Mouse (Mus musculus): ENCODE data around the gene Rit1.
"Not testable (repeated sequence)": the region's sequence is repeated elsewhere in the genome, so short reads cannot be mapped to it uniquely, and the experiment has no call there.

Gene Rit1

DNA sequence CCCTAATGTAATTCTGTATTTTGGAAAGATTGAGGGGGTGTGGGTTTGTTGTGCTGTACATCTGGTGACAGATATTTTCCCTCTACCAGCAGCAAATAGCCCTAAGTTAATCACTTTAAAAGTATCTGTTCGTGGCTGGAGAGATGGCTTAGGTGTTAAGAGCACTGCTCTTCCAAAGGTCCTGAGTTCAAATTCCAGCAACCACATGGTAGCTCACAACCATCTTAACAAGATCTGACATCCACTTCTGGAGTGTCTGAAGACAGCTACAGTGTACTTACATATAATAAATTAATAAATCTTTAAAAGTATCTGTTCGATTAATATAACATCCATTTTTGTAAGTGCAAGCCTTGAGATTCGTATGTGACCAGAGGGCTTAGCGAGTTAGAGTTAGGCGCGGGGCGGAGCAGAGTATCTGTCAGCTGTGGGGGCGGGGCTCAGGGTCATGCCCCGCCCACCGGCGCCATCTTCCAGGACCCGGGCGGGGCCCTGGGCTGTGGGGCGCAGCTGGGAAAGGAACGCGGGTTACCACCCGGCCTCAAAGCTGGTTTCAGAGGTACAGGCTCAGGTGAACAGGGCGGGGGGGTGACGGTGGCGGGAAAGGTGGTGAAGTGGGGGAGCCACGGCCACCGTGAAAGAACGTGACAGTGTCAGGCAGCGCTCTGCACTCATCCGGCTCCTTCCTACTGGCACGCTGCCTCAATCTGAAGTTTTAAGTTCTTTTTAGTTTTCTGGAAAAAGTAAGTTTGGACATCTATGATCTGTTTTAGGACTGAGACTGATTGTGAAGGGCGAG lies at the start of gene Rit1:
Gene Rit1, plus strand, starts transcription at position 440 of the 799 bp plus-strand sequence.
- peak; percentile 89; the same call in 1 of the 2 replicates for ATAC-seq (ENCODE audit: insufficient number of reproducible peaks, low FRiP score, low TSS enrichment)

DNA sequence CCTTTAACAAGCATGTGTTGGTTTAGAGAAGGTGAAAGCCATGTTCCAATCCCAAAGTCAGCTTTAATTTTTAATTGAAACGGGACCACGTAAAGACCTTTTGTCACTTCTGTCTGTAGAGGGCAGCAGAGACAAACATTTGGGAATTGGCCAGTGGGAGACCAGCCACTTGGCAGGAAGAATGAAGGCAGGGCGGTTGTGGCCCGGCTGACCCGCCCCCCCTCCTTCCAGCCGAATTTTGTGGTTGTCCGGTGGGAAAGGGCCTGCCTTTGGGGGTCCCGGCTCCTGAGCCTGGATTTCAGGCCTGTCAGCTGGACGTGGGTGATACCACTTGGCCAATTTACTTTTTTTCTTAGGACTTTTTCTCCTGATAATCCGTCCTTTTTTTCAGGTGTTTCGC lies 39.2 kb upstream of the Rit1 start:
- peak; percentile 56; the same call in 1 of the 2 replicates for ATAC-seq (ENCODE audit: insufficient number of reproducible peaks, low FRiP score, low TSS enrichment)

DNA sequence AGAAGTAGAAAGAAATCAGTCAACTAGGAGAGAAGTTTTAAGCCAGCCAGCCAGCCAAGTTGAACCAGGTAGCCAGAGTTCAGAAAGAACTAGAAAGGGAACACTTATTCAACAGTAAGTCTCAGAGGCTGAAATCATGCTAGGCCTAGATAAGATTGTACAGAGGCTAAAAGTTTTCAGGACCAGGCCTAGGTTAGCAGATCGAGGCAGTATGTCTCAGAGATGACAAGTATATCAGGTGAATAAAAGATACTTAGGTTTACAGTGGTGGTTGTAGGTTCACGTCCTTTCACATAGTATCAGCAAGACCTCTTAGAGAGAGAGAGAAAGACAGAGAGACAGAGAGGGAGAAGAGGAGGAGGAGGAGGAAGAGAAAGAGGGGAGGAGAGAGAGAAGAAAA lies 32.8 kb upstream of the Rit1 start:
- ATAC-seq (ENCODE audit: insufficient number of reproducible peaks, low FRiP score, low TSS enrichment), result no peak

DNA sequence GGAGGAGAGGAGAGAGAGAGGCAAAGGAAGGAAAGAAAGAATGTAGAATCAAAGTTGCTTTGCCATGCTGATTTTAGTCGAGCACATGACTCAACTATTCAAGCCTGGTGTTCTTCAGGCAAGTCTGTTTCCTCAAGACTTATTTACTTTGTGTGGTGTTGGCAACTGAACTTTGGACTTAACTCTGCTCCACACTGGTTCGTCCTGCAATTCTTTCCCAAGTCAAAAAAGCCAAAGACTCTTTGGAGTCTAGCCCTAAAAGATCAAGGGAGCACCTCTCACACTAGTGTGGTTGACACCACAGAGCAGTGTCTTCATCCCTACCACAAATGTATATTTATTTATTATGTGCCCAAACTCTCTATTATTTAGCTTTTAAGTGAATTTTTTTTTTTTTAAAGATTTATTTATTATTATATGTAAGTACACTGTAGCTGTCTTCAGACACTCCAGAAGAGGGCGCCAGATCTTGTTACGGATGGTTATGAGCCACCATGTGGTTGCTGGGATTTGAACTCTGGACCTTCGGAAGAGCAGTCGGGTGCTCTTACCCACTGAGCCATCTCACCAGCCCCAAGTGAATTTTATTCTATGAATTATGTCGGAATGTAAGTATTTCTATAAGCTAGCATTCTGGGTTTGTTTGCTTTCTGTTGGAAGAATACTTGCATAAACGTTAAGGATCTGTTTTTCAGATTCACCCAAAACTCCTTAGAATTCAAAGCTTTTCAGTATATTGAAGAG lies 32.2 kb upstream of the Rit1 start:
- no peak for ATAC-seq (ENCODE audit: insufficient number of reproducible peaks, low FRiP score, low TSS enrichment)

DNA sequence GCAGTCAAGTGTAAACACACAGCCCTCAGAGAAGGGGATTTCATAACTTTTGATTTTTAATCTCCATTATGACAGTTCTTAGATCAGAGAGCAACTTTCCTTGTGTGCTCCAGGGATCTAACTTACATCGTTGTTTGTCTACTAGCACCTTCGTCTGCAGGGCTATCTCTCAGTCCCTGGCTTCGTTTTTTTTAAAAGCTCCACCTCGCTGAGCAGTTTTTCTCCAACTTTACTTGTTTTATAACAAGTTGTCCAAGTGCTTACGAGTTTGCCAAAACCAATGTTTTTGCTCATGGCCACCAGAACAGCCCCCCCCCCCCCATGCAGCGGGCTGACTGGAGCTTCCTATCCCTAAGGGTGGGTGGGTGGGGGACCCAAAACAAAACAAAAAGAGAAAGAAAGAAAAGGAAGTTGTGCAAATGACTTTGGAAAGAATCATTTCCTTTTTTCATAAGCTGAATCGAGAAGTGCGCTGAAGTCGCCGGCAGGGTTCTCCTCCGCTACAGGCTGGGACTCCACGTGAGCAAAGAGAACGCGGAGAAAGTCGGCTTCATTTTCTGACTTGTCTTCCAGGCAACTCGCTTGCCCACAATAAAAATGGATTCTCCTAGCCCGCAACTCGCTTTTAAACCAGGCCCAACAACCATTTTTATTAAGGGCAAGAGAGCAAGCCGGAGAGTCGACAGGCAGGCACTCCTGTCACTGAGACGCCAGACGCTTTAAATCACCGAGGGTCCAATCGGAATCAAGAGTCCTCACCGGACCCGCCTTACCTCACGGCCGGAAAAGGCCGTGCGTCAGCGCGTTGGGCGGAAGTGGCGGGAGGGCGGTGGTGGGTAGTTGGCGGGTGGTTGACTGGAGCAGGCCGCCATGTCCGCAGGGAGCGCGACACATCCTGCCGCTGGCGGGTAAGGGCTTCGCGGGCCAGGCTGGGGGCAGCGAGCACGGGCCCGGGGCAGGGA lies 31.4 kb upstream of the Rit1 start, which contains the start of gene Khdc4:
Gene Khdc4, plus strand, starts transcription at position 824 of the 962 bp plus-strand sequence.
- peak; percentile 99 for ATAC-seq (ENCODE audit: insufficient number of reproducible peaks, low FRiP score, low TSS enrichment)

DNA sequence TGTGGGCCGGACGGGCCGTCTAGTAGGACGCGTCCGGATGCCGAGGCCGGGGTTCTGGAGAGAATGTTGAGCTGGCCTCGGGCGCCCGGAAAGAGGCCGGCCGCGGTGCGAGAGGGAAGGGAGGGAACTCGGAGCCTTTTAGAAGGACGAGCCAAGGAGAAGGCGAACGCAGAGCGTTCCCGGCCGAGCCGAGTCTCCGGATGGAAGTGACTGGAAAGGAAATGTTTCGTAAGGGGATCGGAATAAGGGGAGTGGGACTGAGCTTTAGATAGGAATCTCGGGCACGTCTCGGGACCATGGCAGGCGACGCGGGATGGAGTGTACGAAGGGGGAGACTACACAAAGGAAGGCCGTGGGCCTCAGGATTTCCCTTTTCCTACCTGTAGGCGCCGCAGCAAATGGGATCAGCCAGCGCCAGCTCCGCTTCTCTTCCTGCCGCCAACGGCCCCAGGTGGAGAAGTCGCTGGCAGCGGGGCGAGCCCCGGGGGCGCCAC lies 30.6 kb upstream of the Rit1 start:
- peak; percentile 65 for ATAC-seq (ENCODE audit: insufficient number of reproducible peaks, low FRiP score, low TSS enrichment)

DNA sequence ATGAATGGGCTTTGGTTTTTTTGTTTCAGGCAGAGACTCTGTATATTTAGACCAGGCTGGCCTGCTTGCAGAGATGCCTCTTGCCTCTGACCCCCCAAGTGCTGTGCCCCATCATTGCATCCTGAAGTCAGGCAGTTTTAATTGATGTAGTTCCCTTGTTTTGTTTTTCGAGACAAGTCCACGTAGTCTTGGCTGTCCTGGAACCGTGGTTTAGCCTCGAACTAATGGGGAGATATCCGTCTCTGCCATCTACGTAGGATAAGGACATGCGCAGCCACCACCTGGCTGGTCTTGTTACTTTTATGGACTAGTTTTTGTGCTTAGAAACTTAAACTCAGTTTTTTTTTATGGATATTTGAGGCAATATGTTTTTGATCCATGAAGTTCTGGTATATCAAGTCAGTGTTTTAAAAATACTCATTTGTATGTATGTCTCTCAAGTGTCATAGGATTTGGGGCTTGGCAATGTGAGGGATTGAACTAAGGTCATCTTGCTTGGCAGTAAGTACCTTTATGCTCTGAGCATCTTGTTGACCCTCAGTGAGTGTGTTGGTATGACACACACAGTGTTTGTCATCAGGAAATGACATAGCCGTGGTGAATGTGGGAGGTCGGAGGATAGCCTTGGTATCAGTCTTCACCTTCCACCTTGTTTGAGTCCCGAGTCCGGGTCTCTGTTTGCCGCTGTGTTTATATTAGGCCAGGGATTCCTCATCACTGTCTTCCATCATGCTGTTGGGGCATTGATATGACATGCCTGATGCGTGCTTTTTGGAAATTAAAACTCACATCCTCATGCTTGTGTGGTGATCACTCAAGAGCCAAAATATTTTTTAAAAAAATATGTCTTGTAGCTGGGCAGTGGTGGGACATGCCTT lies 29.7 kb upstream of the Rit1 start:
- ATAC-seq (ENCODE audit: insufficient number of reproducible peaks, low FRiP score, low TSS enrichment), result no peak

DNA sequence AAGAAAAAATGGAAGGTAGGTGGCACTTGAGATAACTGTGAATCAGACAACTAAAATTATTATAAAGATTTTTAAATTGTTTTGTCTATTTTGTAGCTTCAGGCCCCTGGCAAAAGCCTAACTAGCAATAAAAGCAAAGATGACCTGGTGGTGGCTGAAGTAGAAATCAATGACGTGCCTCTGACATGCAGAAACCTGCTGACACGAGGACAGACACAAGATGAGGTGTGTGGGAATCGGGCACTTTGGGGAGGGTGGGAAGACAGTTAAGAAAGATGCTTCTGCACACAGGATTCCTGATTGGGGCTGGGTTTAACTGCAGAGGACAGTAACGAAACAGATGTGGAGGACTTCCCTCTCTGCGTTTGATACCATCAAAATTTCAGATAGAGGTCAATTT lies 27.6 kb upstream of the Rit1 start:
- no peak for ATAC-seq (ENCODE audit: insufficient number of reproducible peaks, low FRiP score, low TSS enrichment)

DNA sequence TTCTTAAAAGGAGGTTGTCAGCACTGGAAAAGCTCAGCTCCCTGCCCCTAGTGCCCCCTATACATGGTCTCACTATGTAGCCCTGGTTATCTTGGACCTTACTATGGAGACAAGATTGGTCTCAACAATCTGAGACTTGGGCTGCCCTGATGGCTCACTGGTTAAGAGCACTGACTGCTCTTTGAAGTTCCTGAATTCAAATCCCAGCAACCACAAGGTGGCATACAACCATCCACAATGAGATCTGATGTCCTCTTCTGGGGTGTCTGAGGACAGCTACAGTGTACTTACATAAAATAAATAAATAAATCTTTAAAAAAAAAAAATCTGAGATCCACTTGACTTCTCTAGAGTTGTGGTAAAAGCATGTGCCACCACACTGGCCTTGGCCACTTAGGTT lies 21.1 kb upstream of the Rit1 start:
- no peak for ATAC-seq (ENCODE audit: insufficient number of reproducible peaks, low FRiP score, low TSS enrichment)

DNA sequence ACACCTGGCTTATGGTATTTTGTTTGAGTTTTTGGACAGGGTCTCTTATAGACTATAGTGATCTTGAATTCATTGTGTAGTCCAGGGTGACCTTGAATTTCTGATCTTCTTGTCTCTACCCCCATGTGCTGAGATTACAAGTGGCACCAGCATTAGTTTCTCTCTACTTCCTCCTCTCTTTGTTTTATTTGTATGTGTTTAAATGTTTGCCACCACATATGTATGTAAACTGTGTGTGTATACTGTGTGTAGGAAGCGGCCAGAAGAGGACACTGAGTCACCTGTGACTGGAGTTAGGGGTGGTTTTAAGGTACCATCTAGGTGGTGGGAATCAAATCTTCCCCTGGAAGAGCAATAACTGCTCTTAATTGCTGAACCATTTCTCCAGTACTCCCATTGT lies 18.6 kb upstream of the Rit1 start:
- ATAC-seq (ENCODE audit: insufficient number of reproducible peaks, low FRiP score, low TSS enrichment), result no peak

DNA sequence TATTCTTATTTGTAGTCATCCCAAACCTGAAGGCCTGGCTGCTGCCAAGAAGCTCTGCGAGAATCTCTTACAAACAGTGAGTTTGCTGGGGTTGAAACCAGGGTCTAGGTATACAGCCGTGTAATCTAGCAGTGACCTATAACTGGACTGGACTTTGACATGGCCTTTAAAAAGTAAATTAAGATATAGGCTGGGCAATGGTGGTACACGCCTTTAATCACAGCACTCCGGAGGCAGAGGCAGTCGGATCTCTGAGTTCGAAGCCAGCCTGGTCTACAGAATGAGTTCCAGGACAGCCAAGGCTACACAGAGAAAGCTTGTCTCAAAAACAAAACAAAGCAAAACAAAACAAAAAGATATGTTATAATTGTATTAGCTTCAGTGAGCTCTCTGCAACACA lies 17.8 kb upstream of the Rit1 start:
- ATAC-seq (ENCODE audit: insufficient number of reproducible peaks, low FRiP score, low TSS enrichment), result no peak

DNA sequence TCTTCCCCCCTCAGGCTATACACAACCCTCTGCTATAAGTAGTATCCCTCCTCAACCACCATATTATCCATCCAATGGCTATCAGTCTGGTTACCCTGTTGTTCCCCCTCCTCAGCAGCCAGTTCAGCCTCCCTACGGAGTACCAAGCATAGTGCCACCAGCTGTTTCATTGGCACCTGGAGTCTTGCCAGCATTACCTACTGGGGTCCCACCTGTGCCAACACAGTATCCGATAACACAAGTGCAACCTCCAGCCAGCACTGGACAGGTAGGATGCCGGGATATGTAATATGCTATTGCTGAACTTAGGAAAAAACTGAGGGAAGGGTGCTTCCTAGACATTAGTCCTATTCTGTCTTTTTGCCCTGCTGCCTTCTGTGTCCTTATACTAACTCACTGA lies 16.4 kb upstream of the Rit1 start:
- no peak for ATAC-seq (ENCODE audit: insufficient number of reproducible peaks, low FRiP score, low TSS enrichment)

DNA sequence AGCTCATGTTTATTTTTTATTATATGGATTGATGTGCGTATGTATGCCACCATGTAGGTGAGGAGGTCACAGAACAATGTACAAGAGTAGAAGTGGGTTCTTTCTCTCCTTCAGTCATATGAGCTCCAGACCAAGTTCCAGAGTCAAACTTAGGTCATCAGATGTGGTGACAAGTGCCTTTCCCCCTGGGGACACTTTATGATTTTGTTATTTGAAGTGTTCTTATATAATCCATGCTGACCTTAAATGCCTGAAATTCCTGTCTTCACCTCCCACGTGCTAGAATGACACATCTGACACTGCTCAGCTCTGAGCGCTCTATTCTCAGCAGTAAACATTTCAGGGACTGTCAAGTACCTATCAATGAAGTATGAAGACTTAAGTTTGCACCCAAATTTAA lies 15.4 kb upstream of the Rit1 start:
- ATAC-seq (ENCODE audit: insufficient number of reproducible peaks, low FRiP score, low TSS enrichment), result no peak

DNA sequence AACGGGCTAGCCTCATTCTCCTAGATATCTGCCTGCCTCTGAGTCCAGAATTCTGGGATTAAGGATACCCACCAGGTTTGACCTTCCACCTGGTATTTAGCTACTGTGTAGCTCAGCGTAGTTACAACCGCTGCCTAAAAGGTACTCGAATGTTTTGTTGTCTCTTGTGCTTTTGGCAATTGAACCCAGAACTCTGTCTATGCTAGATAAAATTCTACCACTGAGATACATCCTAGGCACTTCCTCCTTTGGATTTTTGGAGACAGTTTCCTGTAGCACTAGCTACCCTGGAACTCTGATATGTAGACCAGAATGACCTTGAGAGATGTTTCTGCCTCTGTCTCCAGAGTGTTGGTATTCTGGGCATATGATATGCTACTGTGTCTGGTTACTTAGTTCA lies 2.9 kb upstream of the Rit1 start:
- ATAC-seq (ENCODE audit: insufficient number of reproducible peaks, low FRiP score, low TSS enrichment), result no peak

DNA sequence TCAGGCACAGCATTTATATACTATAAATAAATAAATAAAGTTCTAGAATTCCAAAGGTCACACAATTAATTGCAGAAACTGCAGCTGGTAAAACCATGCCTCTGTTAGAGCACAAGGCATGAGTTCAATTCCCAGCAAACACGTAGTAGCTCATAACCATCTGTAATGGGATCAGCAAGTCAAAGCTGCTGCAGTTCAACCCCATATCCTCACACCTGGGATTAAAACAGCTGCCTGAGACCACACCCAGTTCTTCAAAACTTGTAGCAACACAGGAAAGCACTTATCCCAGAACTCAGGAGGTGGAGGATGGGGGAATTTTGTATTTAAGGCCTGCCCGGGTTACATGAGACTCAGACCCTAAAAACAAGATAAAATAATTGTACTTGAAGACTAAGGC lies 1.9 kb upstream of the Rit1 start:
- ATAC-seq (ENCODE audit: insufficient number of reproducible peaks, low FRiP score, low TSS enrichment), result no peak

DNA sequence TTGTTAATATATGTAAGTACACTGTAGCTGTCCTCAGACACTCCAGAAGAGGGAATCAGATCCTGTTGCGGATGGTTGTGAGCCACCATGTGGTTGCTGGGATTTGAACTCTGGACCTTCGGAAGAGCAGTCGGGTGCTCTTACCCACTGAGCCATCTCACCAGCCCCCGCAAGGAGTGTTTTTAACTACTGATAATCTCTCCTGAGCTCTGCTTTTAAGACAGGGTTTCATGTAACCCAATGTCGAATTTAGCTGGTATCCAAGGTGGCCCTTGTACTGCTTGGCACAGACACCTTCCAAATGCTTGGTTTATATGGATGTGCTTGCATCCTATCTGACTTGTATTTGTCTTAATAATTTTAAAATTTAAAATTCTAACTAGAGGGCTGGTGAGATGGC lies 922 bp upstream of the Rit1 start:
- ATAC-seq (ENCODE audit: insufficient number of reproducible peaks, low FRiP score, low TSS enrichment), result not testable (repeated sequence)

DNA sequence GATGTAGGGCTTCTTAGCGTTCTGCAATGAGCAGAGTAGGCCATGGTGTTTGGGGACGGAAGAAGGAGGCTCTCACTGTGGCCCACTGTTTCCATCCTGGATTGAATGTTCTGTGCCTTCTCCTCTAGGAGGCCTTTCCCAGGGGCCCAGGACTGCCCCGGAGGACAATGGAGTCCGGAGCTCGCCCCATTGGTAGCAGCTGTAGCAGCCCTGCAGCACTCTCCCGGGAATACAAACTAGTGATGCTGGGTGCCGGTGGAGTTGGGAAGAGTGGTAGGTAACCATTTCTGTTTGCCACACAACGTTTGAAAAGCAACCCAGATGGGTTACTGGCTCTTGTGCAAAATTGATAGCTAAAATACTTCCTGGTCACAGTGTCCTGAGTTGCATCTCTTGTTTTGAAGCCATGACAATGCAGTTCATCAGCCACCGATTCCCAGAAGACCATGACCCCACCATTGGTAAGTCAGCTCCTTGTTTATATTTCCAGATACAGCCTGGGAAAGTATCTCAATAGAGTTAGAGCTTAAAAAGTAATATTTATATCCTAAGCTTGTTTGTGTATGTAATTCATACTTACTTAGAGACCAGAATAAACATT lies 660 bp downstream of the Rit1 start:
- 0 out of 2 replicates have a peak, but pooled peaks have one; percentile 40 for ATAC-seq (ENCODE audit: insufficient number of reproducible peaks, low FRiP score, low TSS enrichment)

DNA sequence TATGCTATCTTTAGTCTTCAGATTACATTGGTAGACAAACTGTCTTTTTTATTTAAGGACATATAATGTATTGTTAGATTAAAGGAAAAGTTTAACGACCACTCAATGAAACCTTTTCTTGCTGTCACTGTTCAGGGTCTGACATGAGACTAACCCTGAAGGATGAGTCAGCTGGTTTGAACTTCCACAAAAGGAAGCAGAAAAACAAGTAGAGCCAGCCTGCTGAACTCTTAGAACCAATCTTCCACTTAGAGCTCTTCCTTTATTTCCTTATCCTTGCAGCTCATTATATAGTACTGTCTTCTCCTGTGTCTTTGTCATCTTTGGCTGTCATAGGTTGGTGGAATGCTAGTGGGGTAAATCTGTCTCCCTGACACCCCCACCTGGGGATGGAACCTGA lies 1.2 kb downstream of the Rit1 start:
- ATAC-seq (ENCODE audit: insufficient number of reproducible peaks, low FRiP score, low TSS enrichment), result no peak

DNA sequence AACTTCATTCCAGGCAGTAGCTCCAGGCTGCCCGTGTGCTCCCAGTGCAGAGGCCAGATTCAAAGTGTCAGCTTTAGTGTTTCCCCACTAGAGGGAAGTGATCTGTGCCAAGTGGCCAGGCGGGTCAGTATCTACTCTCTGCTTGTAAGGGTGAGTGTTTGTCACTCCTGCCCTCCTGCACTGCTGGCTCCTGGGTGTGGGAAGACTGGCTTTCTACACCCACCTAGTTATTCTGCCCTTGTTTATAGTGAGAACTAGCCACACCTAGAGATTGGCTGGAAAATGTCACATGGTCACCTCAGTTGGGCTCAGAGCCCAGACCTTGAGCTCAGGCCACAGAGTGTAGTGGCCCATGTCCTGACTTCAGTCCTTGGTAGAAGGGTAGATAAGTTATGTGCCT lies 2.5 kb downstream of the Rit1 start:
- ATAC-seq (ENCODE audit: insufficient number of reproducible peaks, low FRiP score, low TSS enrichment), result peak; percentile 61
